ENCODE assay signal across 7 mouse cellular contexts in the genomic region with DNA sequence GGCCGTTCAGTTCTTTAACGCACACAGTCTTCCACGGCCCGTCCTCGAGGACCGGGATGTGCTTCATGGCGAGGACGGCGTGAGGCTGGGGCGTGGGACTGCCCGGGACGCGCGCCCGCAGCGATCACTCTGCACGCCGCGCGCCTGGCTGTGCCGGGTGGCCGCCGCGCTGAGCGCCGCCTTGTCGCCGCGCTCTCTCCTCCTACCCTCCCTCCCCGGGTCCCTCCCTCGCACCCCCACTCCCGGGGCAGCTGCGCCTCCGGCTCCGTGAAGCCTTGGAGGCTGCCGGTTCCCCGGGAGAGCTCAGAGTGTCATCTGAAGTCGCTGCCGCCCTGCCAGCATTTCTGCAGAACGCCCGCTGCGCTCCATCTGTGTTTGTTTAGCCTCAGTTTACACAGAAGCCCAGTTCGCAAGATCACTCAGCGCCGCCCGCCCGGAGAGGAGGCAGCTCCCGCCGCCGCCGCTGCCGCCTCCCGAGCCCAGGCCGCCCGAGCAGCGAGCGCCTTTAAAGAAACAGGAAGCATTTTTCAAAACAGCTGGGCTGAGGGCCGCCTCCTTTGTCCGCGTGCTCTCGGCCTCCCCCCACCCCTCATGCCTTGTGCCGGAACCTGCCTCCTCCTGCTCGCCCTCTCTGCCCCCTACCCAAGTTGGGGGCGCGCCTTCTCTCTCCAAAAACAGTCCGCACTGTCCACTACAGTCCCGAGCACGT. TPM values are rescaled to one million over a fixed set of nuclear protein-coding genes. Genes with fewer than 3 reads are reported as not detected.
A peak's percentile ranks its signal among the peaks of the same experiment; 100 is the strongest.
DNase-seq lines count a peak whose midpoint lies in the region; ATAC-seq and TF ChIP-seq lines count a peak whose summit lies in the region.

TSS of gene Atoh8 (minus strand) at position 480 of the 709 bp plus-strand sequence.

- 3% methylated on average over 57 of the region's 68 CpGs for WGBS in cerebellum, adult 2 months
- WGBS in hindbrain, embryonic 10.5 days: under 1% methylated on average over 68 of the region's 68 CpGs

- H3K9me3 ChIP-seq in hindbrain, embryonic 10.5 days: no peaks in the 10 kb centered on the region

- no peaks in the 10 kb centered on the region for H3K36me3 ChIP-seq in hindbrain, embryonic 10.5 days

- no peak for TF ChIP-seq CTCF in cerebellum, adult 2 months (IDR thresholded peaks at IDR 0.05; ENCODE audit: borderline replicate concordance, insufficient read depth, low read depth, low read length)

- H3K4me3 ChIP-seq in cerebellum, adult 2 months (replicated peaks; ENCODE audit: insufficient read depth, low read depth, low read length): peak within 1 kb of the TSS; percentile 94
- peak within 1 kb of the TSS; percentile 78 for H3K4me3 ChIP-seq in hindbrain, embryonic 10.5 days

- H3K4me1 ChIP-seq in cerebellum, adult 2 months (ENCODE audit: control insufficient read depth, insufficient read depth, low read length): peaks cover 32% of the 10 kb centered on the region
- peaks cover 79% of the 10 kb centered on the region for H3K4me1 ChIP-seq in hindbrain, embryonic 10.5 days (replicated peaks)

- H3K27me3 ChIP-seq in cerebellum, adult 2 months (ENCODE audit: control insufficient read depth, insufficient read depth, low read length): no peaks in the 10 kb centered on the region
- peaks cover 88% of the 10 kb centered on the region for H3K27me3 ChIP-seq in hindbrain, embryonic 10.5 days (ENCODE audit: insufficient read depth, poor library complexity, severe bottlenecking)

- no peak; the same call in 1 of the 2 replicates for TF ChIP-seq POLR2A in cerebellum, adult 2 months (IDR thresholded peaks at IDR 0.05; ENCODE audit: borderline replicate concordance, insufficient read depth, low read length)

- peak within 1 kb of the TSS; percentile 77 for H3K27ac ChIP-seq in cerebellum, adult 2 months (ENCODE audit: insufficient read depth, low read length)
- H3K27ac ChIP-seq in hindbrain, embryonic 10.5 days: peak within 1 kb of the TSS; percentile 88

- DNase-seq in R1 (ENCODE audit: low read depth, low spot score): peak; percentile 61
- peak; percentile 79 to 80 for DNase-seq in cerebellum, adult 2 months
- peak; percentile 82 for DNase-seq in hindbrain, embryonic 10.5 days (ENCODE audit: low spot score)
- DNase-seq in layer of hippocampus, postnatal 36 days: peak; percentile 58 to 67
- DNase-seq in lung, postnatal 4 days: peak; percentile 78 to 86
- DNase-seq in right cerebral cortex, postnatal 25 days: peak; percentile 68

- ATAC-seq in frontal cortex, adult (ENCODE audit: low TSS enrichment): peak; percentile 44

RNA-seq across cellular contexts. Expression of gene Atoh8, which starts in this region (rescaled TPM):
- 4.4 and 5.9 TPM in 2 replicates for polyA plus RNA-seq in cerebellum, adult 2 months (2012; rRNA removed)
- 15.9 and 16.6 TPM in 2 replicates for polyA plus RNA-seq in hindbrain, embryonic 10.5 days (2016; fragmentation: Nextera tagmentation; extraction: Ambion mirVana)
- 1 to 10 TPM; 2.2 to 3.4 TPM for total RNA-seq in layer of hippocampus, postnatal 36 days (2021)

Comparison
In these comparisons a context has a peak if more than half of its experiments do, and no peak if none do; other contexts are left out.
1. Peak in every context shown above with its lines: DNase-seq, ATAC-seq, H3K4me3 ChIP-seq and H3K27ac ChIP-seq.